Mouse (Mus musculus) intestine, embryonic 14.5 days (tissue): ENCODE data around the gene Pgam2. TPM values are rescaled to one million over a fixed set of nuclear protein-coding genes. Genes with fewer than 3 reads are reported as not detected.
A peak's percentile ranks its signal among the peaks of the same experiment; 100 is the strongest.

Source experiments
- ATAC-seq: fragments of 200-750 bp; cut with Nextera tagmentation; replicated peaks from 2 replicates; pipeline ENCODE4 v1.8.0; 2017; ENCODE audit warnings: low read depth, moderate number of reproducible peaks, moderate TSS enrichment, moderate library complexity; ENCODE audit not compliant: low FRiP score, low TSS enrichment
- DNase-seq: peaks from one replicate; pipeline ENCODE4 v3.0.0-alpha.2; 2018; ENCODE audit warnings: low spot score
- H3K27ac ChIP-seq: fragments of 300-500 bp; sonication (generic); 2 replicates; pipeline ENCODE4 v1.5.1; 2014; ENCODE audit warnings: low read depth, mild to moderate bottlenecking, control low read depth
- H3K27me3 ChIP-seq: fragments of 300-500 bp; sonication (generic); replicated peaks from 2 replicates; pipeline ENCODE4 v1.6.1; 2014; ENCODE audit warnings: low read length, control low read depth; ENCODE audit not compliant: control insufficient read depth, insufficient read depth
- H3K36me3 ChIP-seq: fragments of 300-500 bp; sonication (generic); 2 replicates; pipeline ENCODE4 v1.6.1; 2014; ENCODE audit warnings: low read length, control low read depth; ENCODE audit not compliant: control insufficient read depth, insufficient read depth
- H3K4me1 ChIP-seq: fragments of 300-500 bp; sonication (generic); replicated peaks from 2 replicates; pipeline ENCODE4 v1.6.1; 2014; ENCODE audit warnings: low read length, control low read depth, mixed read lengths; ENCODE audit not compliant: control insufficient read depth, insufficient read depth
- H3K4me2 ChIP-seq: fragments of 300-500 bp; sonication (generic); 2 replicates; pipeline ENCODE4 v1.6.1; 2014; ENCODE audit warnings: low read length
- H3K4me3 ChIP-seq: fragments of 300-500 bp; sonication (generic); 2 replicates; pipeline ENCODE4 v1.5.1; 2014; ENCODE audit warnings: low read depth, low read length, control low read depth, mixed read lengths
- H3K9ac ChIP-seq: fragments of 300-500 bp; sonication (generic); 2 replicates; pipeline ENCODE4 v1.6.1; 2014; ENCODE audit warnings: mild to moderate bottlenecking, low read length
- H3K9me3 ChIP-seq: fragments of 300-500 bp; sonication (generic); 2 replicates; pipeline ENCODE4 v1.6.1; 2016; ENCODE audit warnings: low read length, control low read depth; ENCODE audit not compliant: control insufficient read depth
- WGBS: fragments of 180-500 bp; shearing (Covaris S2); extraction: QIAGEN DNeasy Blood & Tissue Kit; methylation state at CpG from one replicate; pipeline ENCODE4 v1.1.7; 2014; 5-methylcytosine and 5-hydroxymethylcytosine counted together
- polyA plus RNA-seq: library from polyadenylated mRNA; unstranded; fragments of >200 nt; fragmentation: Nextera tagmentation; extraction: Ambion mirVana; gene quantifications from 2 replicates; pipeline ENCODE4 v1.2.1, GENCODE M21; 2014

Pgam2 gene
- polyA plus RNA-seq = 2.0 and 2.4 TPM in 2 replicates

GRCm38 (mm10) chr11:5803551-5803981 is at the start of gene Pgam2:
TSS of gene Pgam2 (minus strand) at chr11:5803733.
- Histone ChIP-seq H3K4me2 (no peak within 1 kb of the TSS), H3K36me3 (peaks cover 27% of the 10 kb centered on the region), H3K4me1 (peaks cover 6% of the 10 kb centered on the region; the same call in 1 of the 2 replicates), H3K4me3 (no peak within 1 kb of the TSS), H3K9me3 (no peaks in the 10 kb centered on the region), H3K27ac (no peak within 1 kb of the TSS), H3K9ac (no peak within 1 kb of the TSS), H3K27me3 (no peaks in the 10 kb centered on the region)
- no peak for DNase-seq
- no peak for ATAC-seq
- 47% methylated on average over 8 of the region's 8 CpGs for WGBS

GRCm38 (mm10) chr11:5852314-5852713 is 48.8 kb upstream of the Pgam2 start:
- Histone ChIP-seq H3K9ac (no peak overlapping the region), H3K4me3 (no peak overlapping the region), H3K27me3 (no peaks in the 10 kb centered on the region), H3K4me1 (no peaks in the 10 kb centered on the region), H3K4me2 (no peak overlapping the region), H3K27ac (no peak overlapping the region), H3K9me3 (no peaks in the 10 kb centered on the region), H3K36me3 (no peaks in the 10 kb centered on the region)
- WGBS = 31% methylated on average over 1 of the region's 1 CpGs
- DNase-seq = no peak
- no peak for ATAC-seq

GRCm38 (mm10) chr11:5851021-5851736 is 47.6 kb upstream of the Pgam2 start:
- H3K4me2 ChIP-seq = no peak overlapping the region
- H3K4me3 ChIP-seq = no peak overlapping the region
- ATAC-seq (no peak), DNase-seq (no peak)
- H3K27ac ChIP-seq = no peak overlapping the region
- H3K4me1 ChIP-seq = no peaks in the 10 kb centered on the region
- H3K9me3 ChIP-seq = no peaks in the 10 kb centered on the region
- WGBS = 49% methylated on average over 4 of the region's 4 CpGs
- H3K9ac ChIP-seq = no peak overlapping the region
- H3K27me3 ChIP-seq = no peaks in the 10 kb centered on the region
- no peaks in the 10 kb centered on the region for H3K36me3 ChIP-seq

GRCm38 (mm10) chr11:5850452-5850851 is 46.9 kb upstream of the Pgam2 start:
- ATAC-seq = no peak
- Histone ChIP-seq H3K9me3 (no peaks in the 10 kb centered on the region), H3K4me2 (no peak overlapping the region), H3K36me3 (no peaks in the 10 kb centered on the region), H3K4me3 (no peak overlapping the region), H3K9ac (no peak overlapping the region), H3K4me1 (no peaks in the 10 kb centered on the region), H3K27me3 (no peaks in the 10 kb centered on the region), H3K27ac (no peak overlapping the region)
- WGBS = 50% methylated on average over 5 of the region's 5 CpGs
- DNase-seq = no peak

GRCm38 (mm10) chr11:5849316-5849715 is 45.8 kb upstream of the Pgam2 start:
- H3K4me1 ChIP-seq = no peaks in the 10 kb centered on the region
- 58% methylated on average over 2 of the region's 2 CpGs for WGBS
- H3K9me3 ChIP-seq = no peaks in the 10 kb centered on the region
- H3K4me2 ChIP-seq = no peak overlapping the region
- no peaks in the 10 kb centered on the region for H3K36me3 ChIP-seq
- no peak overlapping the region for H3K27ac ChIP-seq
- H3K27me3 ChIP-seq = no peaks in the 10 kb centered on the region
- DNase-seq (no peak), ATAC-seq (no peak)
- H3K9ac ChIP-seq = no peak overlapping the region
- no peak overlapping the region for H3K4me3 ChIP-seq

- DNase-seq (no peak), ATAC-seq (no peak)
- H3K36me3 ChIP-seq = no peaks in the 10 kb centered on the region
- no peak overlapping the region for H3K4me2 ChIP-seq
- no peak overlapping the region for H3K4me3 ChIP-seq
- no peak overlapping the region for H3K9ac ChIP-seq
- H3K27ac ChIP-seq = no peak overlapping the region
- H3K4me1 ChIP-seq = no peaks in the 10 kb centered on the region
- 64% methylated on average over 6 of the region's 6 CpGs for WGBS
- H3K9me3 ChIP-seq = no peaks in the 10 kb centered on the region
- no peaks in the 10 kb centered on the region for H3K27me3 ChIP-seq
These were observed 45.2 kb upstream of the Pgam2 start for GRCm38 (mm10) chr11:5848741-5849140.

- 65% methylated on average over 7 of the region's 7 CpGs for WGBS
- ATAC-seq (0 out of 2 replicates have a peak, but pooled peaks have one; percentile 47), DNase-seq (no peak)
- H3K9ac ChIP-seq = no peak overlapping the region
- no peak overlapping the region for H3K4me2 ChIP-seq
- H3K27me3 ChIP-seq = no peaks in the 10 kb centered on the region
- no peak overlapping the region for H3K4me3 ChIP-seq
- H3K4me1 ChIP-seq = no peaks in the 10 kb centered on the region
- no peaks in the 10 kb centered on the region for H3K9me3 ChIP-seq
- no peaks in the 10 kb centered on the region for H3K36me3 ChIP-seq
- H3K27ac ChIP-seq = no peak overlapping the region
These were observed 43.3 kb upstream of the Pgam2 start for GRCm38 (mm10) chr11:5846639-5847345.

- Histone ChIP-seq H3K36me3 (no peaks in the 10 kb centered on the region), H3K9ac (no peak overlapping the region), H3K27ac (no peak overlapping the region), H3K9me3 (no peaks in the 10 kb centered on the region), H3K27me3 (no peaks in the 10 kb centered on the region), H3K4me2 (no peak overlapping the region), H3K4me1 (no peaks in the 10 kb centered on the region), H3K4me3 (no peak overlapping the region)
- ATAC-seq = no peak
- DNase-seq = no peak
- 85% methylated on average over 3 of the region's 3 CpGs for WGBS
These were observed 39.6 kb upstream of the Pgam2 start for GRCm38 (mm10) chr11:5843131-5843530.
